Mouse (Mus musculus) G1E (cell line): Measurements from ENCODE around the gene Rab23. TPM values are rescaled to one million over a fixed set of nuclear protein-coding genes. Genes with fewer than 3 reads are reported as not detected.

Source experiments
- ATAC-seq: 2 replicates; pipeline ENCODE4 v1.8.0; 2016; ENCODE audit warnings: mild to moderate bottlenecking; ENCODE audit not compliant: insufficient number of reproducible peaks, poor library complexity, low FRiP score, severe bottlenecking; ENCODE audit errors: extremely low read depth
- DNase-seq: peaks from one replicate; pipeline ENCODE4 v3.0.0; 2012; ENCODE audit warnings: low spot score
- H3K27me3 ChIP-seq: 2 replicates; pipeline ENCODE4 v1.6.1; 2012; ENCODE audit warnings: mild to moderate bottlenecking, low read length, inconsistent platforms; ENCODE audit not compliant: insufficient read depth
- H3K36me3 ChIP-seq: replicated peaks from 2 replicates; pipeline ENCODE3; 2012; ENCODE audit warnings: mild to moderate bottlenecking, inconsistent platforms
- H3K4me1 ChIP-seq: 2 replicates; pipeline ENCODE4 v1.6.1; 2012; ENCODE audit warnings: low read depth, low read length, inconsistent platforms, mixed read lengths; ENCODE audit not compliant: insufficient read depth
- H3K4me3 ChIP-seq: 2 replicates; pipeline ENCODE4 v1.5.1; 2012; ENCODE audit warnings: low read depth, mild to moderate bottlenecking, inconsistent platforms, low read length, moderate library complexity, mixed read lengths
- H3K9me3 ChIP-seq: replicated peaks from 2 replicates; pipeline ENCODE4 v1.6.1; 2012; ENCODE audit warnings: inconsistent platforms
- CTCF ChIP-seq: IDR thresholded peaks from 2 replicates; pipeline ENCODE4 v1.5.1; 2012; ENCODE audit warnings: low read depth, low read length, inconsistent platforms, mixed read lengths
- GATA1 ChIP-seq: IDR thresholded peaks from 2 replicates; pipeline ENCODE4 v1.6.1; 2012; ENCODE audit warnings: borderline replicate concordance, low read length, inconsistent platforms, mixed read lengths
- GATA2 ChIP-seq: IDR thresholded peaks from 2 replicates; pipeline ENCODE4 v1.6.1; 2012; ENCODE audit warnings: low read depth, low read length, inconsistent platforms, borderline replicate concordance
- POLR2AphosphoS5 ChIP-seq: IDR thresholded peaks from 2 replicates; pipeline ENCODE4 v1.6.1; 2012; ENCODE audit warnings: low read depth, low read length, inconsistent platforms; ENCODE audit not compliant: insufficient replicate concordance
- TAL1 ChIP-seq: conservative IDR thresholded peaks from 2 replicates; pipeline ENCODE4 v1.6.1; 2012; ENCODE audit warnings: low read depth, low read length, inconsistent platforms, mixed read lengths
- polyA plus RNA-seq: library from polyadenylated mRNA; stranded (reverse); fragments of >175 nt; gene quantifications from 2 replicates; pipeline ENCODE4 v1.2.3, GENCODE M21; 2012
- total RNA-seq, 2 experiments: library from RNA; stranded (forward) in 1 of 2; stranded (reverse) in 1 of 2; fragments of 200-1000 nt in 1 of 2; fragments of >200 nt in 1 of 2; fragmentation: Nextera tagmentation in 1 of 2; gene quantifications; 2 replicates each; pipeline ENCODE4 v1.2.3; 2014 to 2017

Rab23 gene
- total and polyA plus RNA-seq, 3 experiments: 0.27 TPM; not detected in 2

DNA sequence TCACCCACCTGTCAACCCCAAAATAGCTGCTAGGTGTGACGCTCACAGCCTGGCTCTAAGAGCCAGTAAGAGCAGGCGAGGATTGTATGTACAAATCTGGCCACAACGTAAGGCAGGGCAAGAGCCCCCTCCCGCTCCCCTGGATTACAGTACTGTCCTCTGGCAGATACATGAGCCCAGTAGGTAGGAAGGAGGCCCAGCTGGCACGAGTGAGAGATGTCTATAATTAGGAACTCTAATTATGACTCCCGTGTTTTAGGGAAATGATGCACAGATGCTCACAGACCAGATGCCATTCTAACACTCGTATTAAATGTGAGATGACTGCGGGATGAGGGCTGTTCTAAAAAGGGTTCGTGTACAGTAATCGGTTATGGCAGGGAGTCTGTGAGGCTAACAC, 31.6 kb downstream of the Rab23 start:
- H3K4me1 ChIP-seq: peaks cover 37% of the 10 kb centered on the region
- H3K9me3 ChIP-seq: no peaks in the 10 kb centered on the region
- TF ChIP-seq GATA1: no peak
- no peak for TF ChIP-seq POLR2AphosphoS5
- TF ChIP-seq TAL1: no peak
- TF ChIP-seq GATA2: no peak
- no peak for TF ChIP-seq CTCF
- no peak for DNase-seq
- H3K36me3 ChIP-seq: peaks cover 85% of the 10 kb centered on the region
- no peak for ATAC-seq
- no peak overlapping the region for H3K4me3 ChIP-seq
- no peaks in the 10 kb centered on the region for H3K27me3 ChIP-seq

DNA sequence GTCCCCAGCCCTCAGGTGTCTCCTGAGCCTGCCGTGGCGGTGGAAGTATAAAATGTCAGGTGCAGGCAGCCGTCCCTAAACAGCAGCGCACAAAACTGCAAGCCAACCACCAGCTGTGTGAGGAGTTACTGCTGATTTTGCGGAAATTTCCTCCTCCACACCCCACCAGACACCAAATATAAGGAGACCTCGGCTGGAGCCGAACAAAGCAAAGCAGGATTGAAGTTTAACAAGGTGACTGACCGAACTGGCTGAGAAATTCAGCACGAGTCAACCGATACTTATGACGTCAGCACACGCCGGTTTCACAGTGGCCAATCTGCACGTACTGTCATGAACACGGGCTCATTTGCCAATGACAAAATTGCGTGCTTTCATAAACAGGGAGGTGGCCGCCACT, 34.4 kb downstream of the Rab23 start:
- TF ChIP-seq GATA1 (no peak), TAL1 (no peak), GATA2 (no peak), CTCF (no peak), POLR2AphosphoS5 (no peak)
- Histone ChIP-seq H3K4me3 (no peak overlapping the region), H3K27me3 (no peaks in the 10 kb centered on the region), H3K4me1 (peaks cover 48% of the 10 kb centered on the region), H3K9me3 (no peaks in the 10 kb centered on the region), H3K36me3 (peaks cover 61% of the 10 kb centered on the region)
- DNase-seq (no peak), ATAC-seq (no peak)

DNA sequence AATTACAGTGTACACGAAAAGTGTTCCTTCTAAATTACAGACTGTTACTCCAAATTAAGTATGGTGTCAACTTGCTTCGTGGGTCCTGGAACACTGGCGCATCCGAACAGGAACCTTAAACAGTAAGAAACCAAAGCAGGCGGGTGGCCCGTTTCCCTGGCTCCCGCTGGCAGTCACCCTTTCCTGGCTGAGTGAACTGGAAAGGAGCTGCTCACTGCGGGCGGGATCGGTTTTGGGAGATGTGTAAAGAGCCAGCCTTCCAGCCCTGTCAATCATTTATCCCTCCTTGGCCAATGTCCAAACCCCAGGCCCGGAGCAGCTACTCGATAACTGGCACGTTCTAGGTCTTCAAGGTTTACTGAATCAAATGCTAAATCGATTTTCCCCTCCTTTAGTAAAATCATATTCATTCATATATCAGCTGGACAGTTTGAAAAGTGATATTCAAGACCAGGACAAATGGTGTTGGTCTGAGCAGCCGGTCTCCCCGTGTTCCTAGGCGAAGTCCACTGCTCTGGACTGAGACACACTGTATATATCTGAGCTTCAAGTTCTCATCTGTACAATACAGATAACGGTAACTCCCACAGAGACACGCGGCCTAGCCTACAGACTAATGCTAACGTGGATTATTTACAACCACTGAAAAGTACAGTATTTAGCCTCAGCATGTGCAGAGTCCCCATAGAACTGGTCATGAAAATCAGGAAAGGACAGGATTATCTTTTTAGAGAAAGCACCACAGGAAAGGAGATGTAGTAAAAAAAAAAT, 35.5 kb downstream of the Rab23 start:
- peak; percentile 15 for DNase-seq
- Histone ChIP-seq H3K9me3 (no peaks in the 10 kb centered on the region), H3K4me3 (peak overlapping the region; percentile 55; the same call in 1 of the 2 replicates), H3K36me3 (peaks cover 65% of the 10 kb centered on the region), H3K4me1 (peaks cover 46% of the 10 kb centered on the region), H3K27me3 (no peaks in the 10 kb centered on the region)
- ATAC-seq: peak; percentile 55
- peak; percentile 54 for TF ChIP-seq TAL1
- TF ChIP-seq POLR2AphosphoS5: no peak

GRCm38 (mm10) chr1:33755799-33756198, 36.1 kb downstream of the Rab23 start:
- ATAC-seq: peak; percentile 19; the same call in 1 of the 2 replicates
- no peak for TF ChIP-seq POLR2AphosphoS5
- TF ChIP-seq CTCF: no peak
- no peak for TF ChIP-seq GATA1
- no peak for TF ChIP-seq GATA2
- TF ChIP-seq TAL1: no peak
- H3K36me3 ChIP-seq: peaks cover 66% of the 10 kb centered on the region
- no peaks in the 10 kb centered on the region for H3K27me3 ChIP-seq
- peak; percentile 22 for DNase-seq
- H3K9me3 ChIP-seq: no peaks in the 10 kb centered on the region
- H3K4me1 ChIP-seq: peaks cover 46% of the 10 kb centered on the region
- H3K4me3 ChIP-seq: peak overlapping the region; percentile 81

GRCm38 (mm10) chr1:33756258-33757032, 36.8 kb downstream of the Rab23 start:
- ATAC-seq (0 out of 2 replicates have a peak, but pooled peaks have one; percentile 10), DNase-seq (peak; percentile 14)
- H3K27me3 ChIP-seq: no peaks in the 10 kb centered on the region
- TF ChIP-seq CTCF (no peak), GATA1 (no peak), TAL1 (no peak), POLR2AphosphoS5 (no peak), GATA2 (no peak)
- no peaks in the 10 kb centered on the region for H3K9me3 ChIP-seq
- H3K36me3 ChIP-seq: peaks cover 64% of the 10 kb centered on the region
- peaks cover 46% of the 10 kb centered on the region for H3K4me1 ChIP-seq
- H3K4me3 ChIP-seq: peak overlapping the region; percentile 81

DNA sequence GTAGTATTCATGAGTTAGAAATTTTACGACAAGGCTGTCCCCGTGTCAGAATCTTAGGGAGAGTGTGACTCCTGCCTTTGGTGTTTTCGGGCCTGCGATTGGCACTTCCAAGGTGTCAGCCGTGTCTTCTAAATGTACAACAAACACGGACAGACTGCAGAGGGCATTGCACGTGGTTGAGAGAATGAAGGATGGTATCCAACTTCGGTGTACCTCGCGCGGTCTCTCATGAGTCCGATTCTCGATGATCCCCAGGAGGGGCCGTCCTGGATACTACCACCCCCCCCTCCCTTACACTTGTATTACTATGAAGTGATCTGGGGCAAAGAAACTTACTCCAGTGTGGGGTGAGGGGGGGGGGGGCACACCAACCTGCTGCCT, 37.3 kb downstream of the Rab23 start:
- ATAC-seq (no peak), DNase-seq (peak; percentile 9)
- peaks cover 63% of the 10 kb centered on the region for H3K36me3 ChIP-seq
- peak overlapping the region; percentile 81 for H3K4me3 ChIP-seq
- H3K27me3 ChIP-seq: no peaks in the 10 kb centered on the region
- H3K4me1 ChIP-seq: peaks cover 46% of the 10 kb centered on the region
- no peaks in the 10 kb centered on the region for H3K9me3 ChIP-seq
- TF ChIP-seq GATA2 (no peak), GATA1 (no peak), CTCF (no peak), POLR2AphosphoS5 (no peak)
